Mouse (Mus musculus) myocyte (in vitro differentiated cells): Measurements from ENCODE around the gene Anks1.

ENCODE experiments used
- CEBPB ChIP-seq: IDR thresholded peaks from 2 replicates; pipeline ENCODE4 v1.6.1; 2011; ENCODE audit warnings: mild to moderate bottlenecking, moderate library complexity; ENCODE audit not compliant: poor library complexity, insufficient read depth, severe bottlenecking
- E2F4 ChIP-seq: IDR thresholded peaks from one replicate; pipeline ENCODE4 v1.6.1; 2011; ENCODE audit warnings: mild to moderate bottlenecking, control low read depth, moderate library complexity; ENCODE audit not compliant: insufficient read depth
- MAX ChIP-seq: IDR thresholded peaks from one replicate; pipeline ENCODE4 v1.6.1; 2011; ENCODE audit warnings: low read depth, mild to moderate bottlenecking, control low read depth
- MYOD1 ChIP-seq, 3 experiments: IDR thresholded peaks; one replicate each; pipeline ENCODE4 v1.6.1; 2011; ENCODE audit warnings: control low read depth in 2 of 3, low read depth in 2 of 3, mild to moderate bottlenecking in 2 of 3, moderate library complexity in 1 of 3; ENCODE audit not compliant: insufficient read length in 2 of 3, control insufficient read depth in 1 of 3
- MYOG ChIP-seq, 3 experiments: IDR thresholded peaks; one replicate each; pipeline ENCODE4 v1.6.1; 2011; ENCODE audit warnings: control low read depth in 2 of 3, low read depth in 2 of 3, mild to moderate bottlenecking in 2 of 3; ENCODE audit not compliant: insufficient read length in 2 of 3, control insufficient read depth in 1 of 3, insufficient read depth in 1 of 3
- POLR2A ChIP-seq: IDR thresholded peaks from one replicate; pipeline ENCODE4 v1.6.1; 2011; ENCODE audit warnings: low read depth, mild to moderate bottlenecking, control low read depth, moderate library complexity; ENCODE audit not compliant: insufficient read length
- POLR2AphosphoS2 ChIP-seq: IDR thresholded peaks from one replicate; pipeline ENCODE4 v1.6.1; 2011; ENCODE audit warnings: low read depth, control low read depth; ENCODE audit not compliant: insufficient read length
- REST ChIP-seq: IDR thresholded peaks from one replicate; pipeline ENCODE4 v1.6.1; 2011; ENCODE audit warnings: mild to moderate bottlenecking, control low read depth, moderate library complexity; ENCODE audit not compliant: insufficient read depth, insufficient read length
- SRF ChIP-seq: IDR thresholded peaks from one replicate; pipeline ENCODE4 v1.6.1; 2011; ENCODE audit warnings: low read depth; ENCODE audit not compliant: control insufficient read depth, insufficient read length
- TCF12 ChIP-seq: IDR thresholded peaks from one replicate; pipeline ENCODE4 v1.6.1; 2011; ENCODE audit warnings: mild to moderate bottlenecking, control low read depth; ENCODE audit not compliant: poor library complexity, insufficient read depth, severe bottlenecking
- TCF3 ChIP-seq: IDR thresholded peaks from one replicate; pipeline ENCODE4 v1.6.1; 2011; ENCODE audit warnings: low read depth, control low read depth; ENCODE audit not compliant: insufficient read length
- USF1 ChIP-seq: IDR thresholded peaks from one replicate; pipeline ENCODE4 v1.6.1; 2011; ENCODE audit warnings: low read depth, mild to moderate bottlenecking, control low read depth, moderate library complexity

GRCm38 (mm10) chr17:28007179-28007811 lies 98.2 kb downstream of the Anks1 start:
- no peak for TF ChIP-seq POLR2A
- TF ChIP-seq MYOG (IDR thresholded peaks at IDR 0.05; ENCODE audit: control insufficient read depth in 1 of 3, insufficient read depth in 1 of 3, insufficient read length in 2 of 3, low read depth in 2 of 3) = no peak
- TF ChIP-seq USF1 = no peak
- TF ChIP-seq MYOD1 (IDR thresholded peaks at IDR 0.05; ENCODE audit: control insufficient read depth in 1 of 3, insufficient read length in 2 of 3, low read depth in 2 of 3) = no peak
- no peak for TF ChIP-seq E2F4
- TF ChIP-seq SRF = no peak
- TF ChIP-seq MAX = no peak
- no peak for TF ChIP-seq POLR2AphosphoS2
- TF ChIP-seq TCF3 = no peak
- no peak for TF ChIP-seq TCF12
- TF ChIP-seq CEBPB = no peak
- no peak for TF ChIP-seq REST
